Comparison of ENCODE assay signal across 16 mouse cellular contexts in the genomic region with DNA sequence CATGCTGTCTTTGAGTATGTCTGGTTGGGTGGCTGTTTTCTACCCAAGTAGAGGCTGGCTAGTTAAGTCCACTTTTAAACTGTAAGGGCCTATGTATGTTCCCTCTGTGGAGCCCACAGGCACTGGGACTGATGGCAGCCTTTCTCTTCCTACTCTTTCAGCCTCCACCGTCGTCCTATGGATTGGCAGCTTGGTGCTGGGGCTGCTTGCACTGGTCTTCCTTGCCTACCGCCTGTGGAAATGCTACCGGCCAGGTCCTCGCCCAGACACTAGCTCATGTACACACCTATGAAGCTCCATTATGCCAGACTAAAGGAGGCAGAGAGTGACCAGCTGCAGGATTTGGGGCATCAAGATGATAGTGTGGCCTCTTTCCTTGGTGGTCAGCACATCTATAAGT. TPM values are rescaled to one million over a fixed set of nuclear protein-coding genes. Genes with fewer than 3 reads are reported as not detected.
DNase-seq lines count a peak whose midpoint lies in the region; ATAC-seq and TF ChIP-seq lines count a peak whose summit lies in the region.
"Had no signal": no experiment of that assay in that cellular context is flagged by ENCODE, and none has a peak within 500 bp of the region (broad histone marks: within the 10 kb centered on the region; RNA-seq: fewer than 3 reads in every experiment).

No protein-coding gene starts in this region.

- no peak overlapping the region for H3K4me3 ChIP-seq in limb, embryonic 13.5 days
- H3K4me3 ChIP-seq in limb, embryonic 10.5 days = no peak overlapping the region
- H3K4me3 ChIP-seq in forebrain, embryonic 16.5 days (replicated peaks; ENCODE audit: low read length) = peak overlapping the region; percentile 85
- no peak overlapping the region for H3K4me3 ChIP-seq in midbrain, embryonic 12.5 days
- no peak overlapping the region for H3K4me3 ChIP-seq in olfactory bulb, adult 2 months (ENCODE audit: insufficient read depth, low read depth, low read length)

- 86% methylated on average over 5 of the region's 5 CpGs for WGBS in limb, embryonic 13.5 days
- 81% methylated on average over 5 of the region's 5 CpGs for WGBS in limb, embryonic 10.5 days
- WGBS in forebrain, embryonic 16.5 days = 78% methylated on average over 5 of the region's 5 CpGs
- WGBS in midbrain, embryonic 12.5 days = 81% methylated on average over 5 of the region's 5 CpGs
- WGBS in olfactory bulb, adult 2 months = 74% methylated on average over 5 of the region's 5 CpGs

- H3K27ac ChIP-seq in limb, embryonic 13.5 days = no peak overlapping the region
- no peak overlapping the region for H3K27ac ChIP-seq in limb, embryonic 10.5 days
- peak overlapping the region; percentile 96 for H3K27ac ChIP-seq in forebrain, embryonic 16.5 days (ENCODE audit: low read length)
- H3K27ac ChIP-seq in midbrain, embryonic 12.5 days (replicated peaks) = peak overlapping the region; percentile 97
- peak overlapping the region; percentile 100 for H3K27ac ChIP-seq in olfactory bulb, adult 2 months (ENCODE audit: insufficient read depth, low read depth, low read length)
- H3K27ac ChIP-seq: stomach, postnatal 0 days had no signal

- H3K4me1 ChIP-seq in limb, embryonic 13.5 days = peaks cover 19% of the 10 kb centered on the region
- peaks cover 38% of the 10 kb centered on the region for H3K4me1 ChIP-seq in limb, embryonic 10.5 days
- H3K4me1 ChIP-seq in forebrain, embryonic 16.5 days (replicated peaks; ENCODE audit: control insufficient read depth, insufficient read depth, low read length) = peaks cover 19% of the 10 kb centered on the region
- H3K4me1 ChIP-seq in midbrain, embryonic 12.5 days = peaks cover 28% of the 10 kb centered on the region
- H3K4me1 ChIP-seq in olfactory bulb, adult 2 months (ENCODE audit: control insufficient read depth, insufficient read depth, low read length) = peaks cover 24% of the 10 kb centered on the region

- no peak for TF ChIP-seq POLR2A in olfactory bulb, adult 2 months (IDR thresholded peaks at IDR 0.05; ENCODE audit: insufficient read depth, low read depth, low read length)

- peak overlapping the region; percentile 97; the same call in 1 of the 2 replicates for H3K4me2 ChIP-seq in limb, embryonic 13.5 days (replicated peaks)
- peak overlapping the region; percentile 85 for H3K4me2 ChIP-seq in forebrain, embryonic 16.5 days (ENCODE audit: low read length)
- H3K4me2 ChIP-seq in midbrain, embryonic 12.5 days (replicated peaks) = peak overlapping the region; percentile 89; the same call in 1 of the 2 replicates

- H3K9ac ChIP-seq in limb, embryonic 13.5 days = no peak overlapping the region
- H3K9ac ChIP-seq in forebrain, embryonic 16.5 days (replicated peaks; ENCODE audit: low read depth, low read length) = peak overlapping the region; percentile 89
- no peak overlapping the region for H3K9ac ChIP-seq in midbrain, embryonic 12.5 days (replicated peaks)

- H3K9me3 ChIP-seq in limb, embryonic 13.5 days = no peaks in the 10 kb centered on the region
- no peaks in the 10 kb centered on the region for H3K9me3 ChIP-seq in limb, embryonic 10.5 days (replicated peaks)
- H3K9me3 ChIP-seq in forebrain, embryonic 16.5 days (ENCODE audit: control insufficient read depth, low read length) = no peaks in the 10 kb centered on the region
- no peaks in the 10 kb centered on the region for H3K9me3 ChIP-seq in midbrain, embryonic 12.5 days

- no peak for ATAC-seq in limb, embryonic 13.5 days (ENCODE audit: low FRiP score, low read depth)
- ATAC-seq in forebrain, embryonic 16.5 days = no peak
- ATAC-seq in midbrain, embryonic 12.5 days (ENCODE audit: low FRiP score, low read depth) = no peak

- DNase-seq in limb, embryonic 10.5 days (ENCODE audit: low spot score) = no peak
- no peak for DNase-seq in thymus, adult 18-20 months
- no peak for DNase-seq in embryo, embryonic 10.5 days (ENCODE audit: low spot score)
- DNase-seq: heart, adult 11 months; kidney, postnatal 14 days had no signal

- H3K27me3 ChIP-seq in limb, embryonic 13.5 days = no peaks in the 10 kb centered on the region
- H3K27me3 ChIP-seq in limb, embryonic 10.5 days (ENCODE audit: low read depth, poor library complexity, severe bottlenecking) = no peaks in the 10 kb centered on the region
- H3K27me3 ChIP-seq in forebrain, embryonic 16.5 days (replicated peaks; ENCODE audit: control insufficient read depth, insufficient read depth, low read length) = no peaks in the 10 kb centered on the region
- H3K27me3 ChIP-seq in midbrain, embryonic 12.5 days = 0 out of 2 replicates have a peak, but pooled peaks cover 3% of the 10 kb centered on the region

- H3K36me3 ChIP-seq in limb, embryonic 13.5 days = peaks cover 12% of the 10 kb centered on the region
- H3K36me3 ChIP-seq in limb, embryonic 10.5 days = peaks cover 13% of the 10 kb centered on the region
- H3K36me3 ChIP-seq in forebrain, embryonic 16.5 days (ENCODE audit: control insufficient read depth, insufficient read depth) = no peaks in the 10 kb centered on the region
- H3K36me3 ChIP-seq in midbrain, embryonic 12.5 days = peaks cover 2% of the 10 kb centered on the region; the same call in 1 of the 2 replicates

- TF ChIP-seq CTCF in olfactory bulb, adult 2 months (IDR thresholded peaks at IDR 0.05; ENCODE audit: insufficient read depth, low read depth, low read length) = no peak

RNA-seq across cellular contexts. Expression of gene Tpgs1, which starts 1.1 kb away (rescaled TPM):
- polyA plus RNA-seq in limb, embryonic 13.5 days (2015; fragmentation: Nextera tagmentation; extraction: Ambion mirVana) = 62.0 and 65.9 TPM in 2 replicates
- 68.0 and 73.0 TPM in 2 replicates for polyA plus RNA-seq in limb, embryonic 10.5 days (2016; fragmentation: Nextera tagmentation; extraction: Ambion mirVana)
- polyA plus RNA-seq in forebrain, embryonic 16.5 days (2015; fragmentation: Nextera tagmentation; extraction: Ambion mirVana) = 75.9 and 76.6 TPM in 2 replicates
- 62.4 and 72.3 TPM in 2 replicates for polyA plus RNA-seq in midbrain, embryonic 12.5 days (2016; fragmentation: Nextera tagmentation; extraction: Ambion mirVana)
- polyA plus RNA-seq in olfactory bulb, adult 2 months (2012; ENCODE audit: insufficient read depth, insufficient read length, low replicate concordance, missing spikeins) = not detected in 2 replicates

RNA-seq across cellular contexts. Expression of gene Madcam1, which starts 3.7 kb away (rescaled TPM):
- 7.0 and 8.2 TPM in 2 replicates for polyA plus RNA-seq in limb, embryonic 13.5 days (2015; fragmentation: Nextera tagmentation; extraction: Ambion mirVana)
- 3.7 and 6.4 TPM in 2 replicates for polyA plus RNA-seq in limb, embryonic 10.5 days (2016; fragmentation: Nextera tagmentation; extraction: Ambion mirVana)
- polyA plus RNA-seq in forebrain, embryonic 16.5 days (2015; fragmentation: Nextera tagmentation; extraction: Ambion mirVana) = 0.57 and 1.0 TPM in 2 replicates
- polyA plus RNA-seq in midbrain, embryonic 12.5 days (2016; fragmentation: Nextera tagmentation; extraction: Ambion mirVana) = 0.60 and 1.7 TPM in 2 replicates
- polyA plus RNA-seq in olfactory bulb, adult 2 months (2012; ENCODE audit: insufficient read depth, insufficient read length, low replicate concordance, missing spikeins) = not detected in 2 replicates
- polyA plus RNA-seq: cortical plate, adult 2 months; erythroblast, embryonic 14.5 days had no signal

RNA-seq across cellular contexts. Expression of gene Cdc34, which starts 13.9 kb away (rescaled TPM):
- polyA plus RNA-seq in limb, embryonic 13.5 days (2015; fragmentation: Nextera tagmentation; extraction: Ambion mirVana) = 116 and 123 TPM in 2 replicates
- polyA plus RNA-seq in limb, embryonic 10.5 days (2016; fragmentation: Nextera tagmentation; extraction: Ambion mirVana) = 209 and 259 TPM in 2 replicates
- 61.1 and 71.1 TPM in 2 replicates for polyA plus RNA-seq in forebrain, embryonic 16.5 days (2015; fragmentation: Nextera tagmentation; extraction: Ambion mirVana)
- 139 and 156 TPM in 2 replicates for polyA plus RNA-seq in midbrain, embryonic 12.5 days (2016; fragmentation: Nextera tagmentation; extraction: Ambion mirVana)
- not detected in 2 replicates for polyA plus RNA-seq in olfactory bulb, adult 2 months (2012; ENCODE audit: insufficient read depth, insufficient read length, low replicate concordance, missing spikeins)

RNA-seq across cellular contexts. Expression of gene Gzmm, which starts 20.7 kb away (rescaled TPM):
- 0.83 and 0.92 TPM in 2 replicates for polyA plus RNA-seq in limb, embryonic 13.5 days (2015; fragmentation: Nextera tagmentation; extraction: Ambion mirVana)
- polyA plus RNA-seq in limb, embryonic 10.5 days (2016; fragmentation: Nextera tagmentation; extraction: Ambion mirVana) = 0.76 and 0.94 TPM in 2 replicates
- polyA plus RNA-seq in forebrain, embryonic 16.5 days (2015; fragmentation: Nextera tagmentation; extraction: Ambion mirVana) = 1.7 and 1.8 TPM in 2 replicates
- polyA plus RNA-seq in midbrain, embryonic 12.5 days (2016; fragmentation: Nextera tagmentation; extraction: Ambion mirVana) = 1.4 TPM in 2 replicates
- not detected in 2 replicates for polyA plus RNA-seq in olfactory bulb, adult 2 months (2012; ENCODE audit: insufficient read depth, insufficient read length, low replicate concordance, missing spikeins)

RNA-seq across cellular contexts. Expression of gene Odf3l2, which starts 22.5 kb away (rescaled TPM):
- polyA plus RNA-seq in limb, embryonic 13.5 days (2015; fragmentation: Nextera tagmentation; extraction: Ambion mirVana) = not detected in 2 replicates
- not detected in 2 replicates for polyA plus RNA-seq in limb, embryonic 10.5 days (2016; fragmentation: Nextera tagmentation; extraction: Ambion mirVana)
- 0.28 TPM in 1 of 2 replicates, not detected in the other for polyA plus RNA-seq in forebrain, embryonic 16.5 days (2015; fragmentation: Nextera tagmentation; extraction: Ambion mirVana)
- polyA plus RNA-seq in midbrain, embryonic 12.5 days (2016; fragmentation: Nextera tagmentation; extraction: Ambion mirVana) = not detected in 2 replicates
- polyA plus RNA-seq in olfactory bulb, adult 2 months (2012; ENCODE audit: insufficient read depth, insufficient read length, low replicate concordance, missing spikeins) = not detected in 2 replicates
- polyA plus RNA-seq: erythroblast, embryonic 14.5 days; heart, embryonic 16.5 days; intestine, embryonic 14.5 days; lung, embryonic 14.5 days; neural tube, embryonic 11.5 days; stomach, postnatal 0 days had no signal

Comparison
In these comparisons a context has a peak if more than half of its experiments do, and no peak if none do; other contexts are left out.
1. H3K27ac ChIP-seq: peak in forebrain, embryonic 16.5 days (single experiment), midbrain, embryonic 12.5 days (single experiment) and olfactory bulb, adult 2 months (single experiment); none in limb, embryonic 13.5 days (single experiment) and limb, embryonic 10.5 days (single experiment).
2. RNA of gene Tpgs1, which starts 1.1 kb away (polyA plus RNA-seq): 75.9 to 76.6 TPM in forebrain, embryonic 16.5 days, 68.0 to 73.0 TPM in limb, embryonic 10.5 days, 62.4 to 72.3 TPM in midbrain, embryonic 12.5 days and 62.0 to 65.9 TPM in limb, embryonic 13.5 days; not detected in olfactory bulb, adult 2 months; every median in the first group is over 10 times any median in the second.
3. Peak in every context shown above with its lines, with median percentiles within 50 percentile points of each other: H3K4me2 ChIP-seq.